Mouse (Mus musculus) bone marrow, adult 2 months (tissue): ENCODE measurements around the gene Trim62. TPM values are rescaled to one million over a fixed set of nuclear protein-coding genes. Genes with fewer than 3 reads are reported as not detected.

ENCODE experiments used
- H3K27ac ChIP-seq: fragments of 200-500 bp; 2 replicates; pipeline ENCODE4 v1.5.1; 2012; ENCODE audit warnings: low read depth, mild to moderate bottlenecking, control low read depth, inconsistent platforms, low read length; ENCODE audit not compliant: control insufficient read depth, poor library complexity, insufficient read depth
- H3K4me1 ChIP-seq: fragments of 200-500 bp; 2 replicates; pipeline ENCODE4 v1.6.1; 2011; ENCODE audit warnings: low read length; ENCODE audit not compliant: control insufficient read depth, insufficient read depth
- H3K4me3 ChIP-seq: fragments of 200-500 bp; replicated peaks from 2 replicates; pipeline ENCODE3; 2011; ENCODE audit warnings: mild to moderate bottlenecking, low read depth, low read length, control low read depth; ENCODE audit not compliant: control insufficient read depth
- CTCF ChIP-seq: fragments of 200-500 bp; IDR thresholded peaks from 2 replicates; pipeline ENCODE4 v1.5.1; 2011; ENCODE audit warnings: low read length, control low read depth; ENCODE audit not compliant: control insufficient read depth, insufficient read depth
- POLR2A ChIP-seq: fragments of 200-500 bp; IDR thresholded peaks from 2 replicates; pipeline ENCODE4 v1.6.1; 2011; ENCODE audit warnings: low read depth, mild to moderate bottlenecking, control low read depth, low read length, borderline replicate concordance; ENCODE audit not compliant: control insufficient read depth
- WGBS: fragments of 180-500 bp; shearing (Covaris S2); methylation state at CpG from one replicate; pipeline ENCODE4 v1.1.7; 2018; 5-methylcytosine and 5-hydroxymethylcytosine counted together
- polyA plus RNA-seq: library from polyadenylated mRNA; stranded (reverse); fragments of >200 nt; gene quantifications from 2 replicates; pipeline ENCODE4 v1.2.4, GENCODE M21; 2011; ENCODE audit warnings: low replicate concordance; ENCODE audit not compliant: missing spikeins, insufficient read depth, insufficient read length

The Trim62 gene
- polyA plus RNA-seq, 1 experiment, result 0.52 TPM

GRCm38 (mm10) chr4:128877520-128877919 lies 5.9 kb upstream of the Trim62 start:
- H3K4me1 ChIP-seq, result no peaks in the 10 kb centered on the region
- no peak overlapping the region for H3K27ac ChIP-seq
- 59% methylated on average over 6 of the region's 6 CpGs for WGBS
- TF ChIP-seq CTCF (no peak), POLR2A (no peak)
- no peak overlapping the region for H3K4me3 ChIP-seq

DNA sequence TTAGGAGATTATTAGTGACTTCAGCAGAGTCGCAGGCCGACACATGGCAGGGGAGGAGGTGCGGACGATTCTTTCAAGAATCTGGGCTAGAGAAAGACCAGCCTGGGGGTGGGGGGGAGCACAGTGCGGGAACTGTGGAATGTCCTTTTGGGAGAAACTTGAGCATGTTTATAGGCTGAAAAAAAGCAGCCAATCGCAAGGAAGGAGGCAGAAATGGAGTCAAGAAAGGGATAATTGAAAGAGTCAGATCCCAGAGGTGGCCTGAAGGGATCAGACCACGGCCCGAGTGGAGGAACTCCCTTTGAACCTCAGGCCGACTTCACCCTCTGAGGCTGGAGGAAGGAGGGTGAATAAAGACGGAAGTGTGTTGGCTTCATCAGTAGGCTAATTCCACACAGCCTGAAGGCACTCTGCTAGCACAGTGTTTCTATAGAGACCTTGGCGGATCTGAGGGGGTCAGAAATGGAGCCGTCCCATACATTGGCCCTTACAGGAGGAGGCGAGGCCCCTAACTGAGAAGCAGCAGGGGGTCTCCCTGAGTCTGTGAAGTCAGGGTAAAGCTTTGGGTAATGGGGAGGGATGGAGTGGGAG lies 4.4 kb upstream of the Trim62 start:
- no peak for TF ChIP-seq POLR2A
- TF ChIP-seq CTCF, result no peak
- 52% methylated on average over 13 of the region's 13 CpGs for WGBS
- Histone ChIP-seq H3K4me1 (no peaks in the 10 kb centered on the region), H3K4me3 (no peak overlapping the region), H3K27ac (no peak overlapping the region)

- H3K4me3 ChIP-seq, result peak overlapping the region; percentile 62
- TF ChIP-seq CTCF (no peak), POLR2A (no peak)
- WGBS, result 1% methylated on average over 94 of the region's 94 CpGs
- H3K27ac ChIP-seq, result no peak overlapping the region
- H3K4me1 ChIP-seq, result peaks cover 2% of the 10 kb centered on the region
Observed at GRCm38 (mm10) chr4:128883801-128884710, 676 bp downstream of the Trim62 start.

DNA sequence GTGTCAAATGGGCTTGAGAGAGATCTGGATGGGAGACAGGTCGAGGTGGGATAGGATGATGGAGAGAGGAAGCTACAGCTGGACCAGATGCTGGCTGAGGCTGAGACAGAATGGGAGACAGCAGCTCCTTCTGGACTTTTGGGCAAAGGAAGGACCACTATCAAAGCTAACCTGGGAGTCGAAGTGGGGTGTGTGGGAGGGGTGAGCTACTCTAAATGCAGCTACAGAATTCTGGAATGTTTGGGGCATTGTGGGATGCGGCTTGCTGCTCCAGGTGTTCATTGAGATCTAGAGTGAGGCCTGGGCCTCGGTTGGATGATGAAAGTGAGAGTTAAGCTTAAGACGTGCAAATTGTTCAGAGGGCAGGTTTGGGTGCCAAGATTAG lies 1.3 kb downstream of the Trim62 start:
- no peak overlapping the region for H3K4me3 ChIP-seq
- 69% methylated on average over 5 of the region's 5 CpGs for WGBS

DNA sequence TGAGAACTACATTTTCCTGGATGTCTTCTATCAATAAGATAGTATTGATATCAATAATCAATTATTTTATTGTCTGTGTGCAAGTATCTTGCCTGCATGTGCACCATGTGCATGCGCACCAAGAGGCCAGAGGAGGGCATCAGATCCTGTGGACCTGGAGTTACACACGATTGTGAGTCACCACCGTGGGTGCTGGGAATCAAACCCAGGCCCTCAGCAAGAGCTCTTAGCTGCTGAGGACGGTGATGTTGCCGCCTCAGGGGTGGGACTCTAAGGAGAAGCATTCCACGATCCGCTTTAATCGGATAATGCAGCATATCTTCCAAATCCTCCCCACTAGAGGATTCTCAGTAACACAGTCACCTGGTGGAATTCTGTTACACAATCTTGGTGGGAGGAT lies 2.2 kb downstream of the Trim62 start:
- TF ChIP-seq CTCF (no peak), POLR2A (no peak)
- 89% methylated on average over 8 of the region's 8 CpGs for WGBS

More for the DNA sequence above, 1.3 kb downstream of the Trim62 start:
- H3K27ac ChIP-seq, result no peak overlapping the region
- TF ChIP-seq POLR2A, result no peak
- no peak for TF ChIP-seq CTCF
- H3K4me1 ChIP-seq, result peaks cover 2% of the 10 kb centered on the region

DNA sequence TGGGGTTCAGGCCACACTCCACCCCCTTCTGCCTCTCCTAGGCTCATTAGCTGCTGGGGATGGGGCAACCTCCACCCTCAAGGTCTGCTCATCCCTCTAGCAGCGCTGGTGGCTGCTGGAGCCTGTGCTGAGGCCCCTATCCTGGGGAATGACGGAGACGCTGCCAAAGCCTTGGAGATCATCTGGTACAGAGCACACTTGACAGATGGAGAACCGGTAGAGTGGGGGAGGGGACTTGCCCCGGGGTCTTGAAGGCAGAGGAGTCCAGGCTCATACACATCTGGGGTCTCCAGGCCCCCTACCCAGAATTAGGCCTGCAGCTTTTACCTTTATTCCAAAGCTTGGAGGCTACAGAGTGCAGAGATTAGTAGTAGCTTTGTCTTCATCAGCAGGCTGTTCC lies 3.2 kb downstream of the Trim62 start:
- WGBS, result 86% methylated on average over 5 of the region's 5 CpGs
- Histone ChIP-seq H3K27ac (no peak overlapping the region), H3K4me1 (peaks cover 2% of the 10 kb centered on the region), H3K4me3 (no peak overlapping the region)
- TF ChIP-seq CTCF, result no peak
- TF ChIP-seq POLR2A, result no peak

More for the DNA sequence above, 2.2 kb downstream of the Trim62 start:
- Histone ChIP-seq H3K4me3 (no peak overlapping the region), H3K4me1 (peaks cover 2% of the 10 kb centered on the region), H3K27ac (no peak overlapping the region)

GRCm38 (mm10) chr4:128887026-128887425 lies 3.6 kb downstream of the Trim62 start:
- 87% methylated on average over 10 of the region's 10 CpGs for WGBS
- Histone ChIP-seq H3K4me3 (no peak overlapping the region), H3K27ac (no peak overlapping the region), H3K4me1 (peaks cover 2% of the 10 kb centered on the region)
- no peak for TF ChIP-seq POLR2A
- TF ChIP-seq CTCF, result no peak

GRCm38 (mm10) chr4:128887641-128888091 lies 4.3 kb downstream of the Trim62 start:
- Histone ChIP-seq H3K27ac (no peak overlapping the region), H3K4me3 (no peak overlapping the region), H3K4me1 (peaks cover 2% of the 10 kb centered on the region)
- 85% methylated on average over 9 of the region's 9 CpGs for WGBS
- no peak for TF ChIP-seq POLR2A
- TF ChIP-seq CTCF, result no peak
